Mouse (Mus musculus): ENCODE data around the gene Ints12.

The Ints12 gene

GRCm38 (mm10) chr3:133144511-133145147 lies 53.0 kb downstream of the Ints12 start:
- DNase-seq (ENCODE audit: low spot score), result no peak

- DNase-seq (ENCODE audit: low spot score), result no peak
Measured at GRCm38 (mm10) chr3:133151629-133152028, 60.0 kb downstream of the Ints12 start.

GRCm38 (mm10) chr3:133152831-133153230 lies 61.2 kb downstream of the Ints12 start:
- no peak for DNase-seq (ENCODE audit: low spot score)

DNA sequence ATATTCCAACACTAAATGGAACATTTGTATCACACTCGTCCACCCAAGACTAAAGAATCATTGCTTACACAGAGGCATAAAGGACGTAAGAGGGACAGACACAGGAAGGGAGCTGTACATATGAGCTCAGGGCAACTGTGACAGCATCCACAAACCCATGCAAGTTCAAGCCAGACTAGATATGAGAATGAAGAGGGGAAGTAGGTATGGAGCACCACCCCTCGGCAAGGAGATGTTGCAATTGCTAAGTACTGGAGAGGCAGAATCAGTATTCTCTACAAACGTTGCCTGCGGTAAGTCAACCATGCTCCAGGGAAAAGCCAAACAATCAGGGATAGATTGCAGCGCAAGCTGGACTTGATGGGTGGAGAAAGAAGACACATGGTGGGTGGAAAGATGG lies 62.0 kb downstream of the Ints12 start:
- no peak for DNase-seq (ENCODE audit: low spot score)

DNA sequence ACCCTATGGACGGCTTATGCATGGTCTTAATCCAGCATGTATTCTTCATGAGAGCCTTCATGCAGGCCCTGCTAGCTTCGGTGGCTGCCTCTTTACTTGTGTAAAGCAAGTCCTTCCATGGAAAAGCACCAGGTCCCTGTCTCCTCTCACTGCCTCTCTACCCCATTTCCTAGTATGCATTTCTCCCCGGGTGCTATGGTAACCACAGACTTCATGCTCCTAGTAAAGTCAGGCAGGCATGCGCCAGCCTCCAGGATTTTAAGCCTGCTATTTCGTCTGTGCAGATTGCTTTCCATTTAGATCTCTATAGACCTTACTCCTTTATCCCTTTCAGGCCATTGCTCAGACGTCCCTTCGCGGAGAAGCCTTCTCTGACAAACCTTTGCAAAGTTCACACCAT lies 63.0 kb downstream of the Ints12 start:
- DNase-seq (ENCODE audit: low spot score), result no peak

- no peak for DNase-seq (ENCODE audit: low spot score)
Measured at GRCm38 (mm10) chr3:133158260-133158659, 66.6 kb downstream of the Ints12 start.

Measured in yolk sac, embryonic 10.5 days (tissue).